Mouse (Mus musculus) T-helper 17 cell (primary cell): ENCODE measurements at regions not wholly inside any gene's neighbourhood (a gene's known extent, or its start where the extent isn't known, plus 50 kb on each side); places are given as distances from the start of the nearest gene placed in this dataset.

Source experiments
- in situ Hi-C, 2 experiments: fragments of 300-600 bp; cut with MboI, MseI; formaldehyde crosslinking; loops; 1 replicate in 1 of 2; 2 replicates in 1 of 2; pipeline ENCODE4 v1.15.1; 2025; ENCODE audit warnings: high pct_unique_total_duplicates in 2 of 2

DNA sequence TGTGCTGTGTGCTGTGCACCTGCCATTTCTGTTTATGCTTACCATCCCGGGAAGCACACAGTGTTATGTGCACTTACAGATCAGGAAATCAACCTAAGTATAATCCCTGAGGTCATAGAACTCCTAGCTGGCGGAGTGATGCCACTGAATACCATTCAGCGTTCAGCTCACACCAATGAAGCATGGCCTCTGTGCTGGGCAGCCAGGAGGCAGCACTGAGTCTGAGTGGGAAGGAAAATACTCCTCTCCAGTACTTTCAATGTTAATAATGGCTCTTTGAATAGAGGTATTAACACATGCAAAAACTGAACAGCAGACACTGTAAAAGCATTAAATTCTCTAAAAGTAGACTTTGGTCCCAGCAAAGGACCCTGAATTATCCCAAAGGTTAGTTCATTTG lies 85.7 kb upstream of the 4933402D24Rik start:
- in situ Hi-C loops = loop anchor here in 1 of 2 experiments (5.0 to 10.0 kb wide), 2 partner anchors 47 to 1710 kb away; no protein-coding TSS in a partner anchor

DNA sequence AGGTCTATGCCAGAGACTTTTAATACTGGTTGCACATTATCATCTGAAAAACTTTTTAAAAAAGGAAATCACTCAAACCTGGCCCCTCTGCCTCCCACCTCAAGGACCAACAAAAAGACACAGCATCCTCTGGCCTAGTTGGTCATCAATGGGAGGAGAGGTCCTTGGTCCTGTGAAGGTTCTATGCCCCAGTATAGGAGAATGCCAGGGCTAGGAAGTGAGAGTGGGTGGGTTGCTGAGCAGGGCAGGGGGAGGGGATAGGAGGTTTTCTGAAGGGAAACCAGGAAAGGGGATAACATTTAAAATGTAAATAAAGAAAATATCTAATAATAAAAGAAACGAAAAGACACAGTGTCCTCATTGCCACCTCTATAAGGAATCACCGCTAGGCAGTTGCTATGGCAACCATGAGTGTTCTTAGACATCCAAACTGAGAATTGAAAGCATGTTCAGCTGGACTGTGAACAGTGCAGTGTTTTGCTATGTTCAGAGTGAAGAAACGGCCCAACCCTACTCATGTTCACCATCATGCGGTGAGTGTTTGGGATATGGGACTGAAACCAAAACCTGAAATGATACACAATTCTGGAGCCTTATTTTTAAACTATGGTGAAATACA lies 82.5 kb upstream of the 4933402D24Rik start:
- in situ Hi-C loops = loop anchor here in 1 of 2 experiments (10.0 kb wide), 1 partner anchor 1713 kb away; no protein-coding TSS in a partner anchor

DNA sequence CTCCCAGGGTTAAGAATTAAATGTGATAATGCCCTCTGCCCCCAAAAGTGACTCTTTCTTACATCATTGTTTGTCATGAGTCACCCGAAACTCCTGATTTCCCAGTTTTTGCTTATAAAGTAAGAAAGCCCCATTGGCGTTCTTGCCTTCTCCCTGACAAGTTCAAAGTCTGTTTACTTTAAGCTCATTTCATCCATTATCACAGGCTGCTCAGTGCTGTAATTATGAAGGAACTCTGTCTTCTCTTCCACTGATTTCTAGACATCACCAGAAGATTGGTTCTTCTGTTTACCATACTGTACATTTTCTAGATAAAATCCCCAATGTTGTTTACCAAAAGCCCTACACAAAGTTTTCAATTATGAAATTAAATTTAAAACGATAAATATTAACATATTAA lies 81.2 kb upstream of the 4933402D24Rik start:
- in situ Hi-C loops = loop anchor here in 1 of 2 experiments (10.0 kb wide), 1 partner anchor 1715 kb away; no protein-coding TSS in a partner anchor

DNA sequence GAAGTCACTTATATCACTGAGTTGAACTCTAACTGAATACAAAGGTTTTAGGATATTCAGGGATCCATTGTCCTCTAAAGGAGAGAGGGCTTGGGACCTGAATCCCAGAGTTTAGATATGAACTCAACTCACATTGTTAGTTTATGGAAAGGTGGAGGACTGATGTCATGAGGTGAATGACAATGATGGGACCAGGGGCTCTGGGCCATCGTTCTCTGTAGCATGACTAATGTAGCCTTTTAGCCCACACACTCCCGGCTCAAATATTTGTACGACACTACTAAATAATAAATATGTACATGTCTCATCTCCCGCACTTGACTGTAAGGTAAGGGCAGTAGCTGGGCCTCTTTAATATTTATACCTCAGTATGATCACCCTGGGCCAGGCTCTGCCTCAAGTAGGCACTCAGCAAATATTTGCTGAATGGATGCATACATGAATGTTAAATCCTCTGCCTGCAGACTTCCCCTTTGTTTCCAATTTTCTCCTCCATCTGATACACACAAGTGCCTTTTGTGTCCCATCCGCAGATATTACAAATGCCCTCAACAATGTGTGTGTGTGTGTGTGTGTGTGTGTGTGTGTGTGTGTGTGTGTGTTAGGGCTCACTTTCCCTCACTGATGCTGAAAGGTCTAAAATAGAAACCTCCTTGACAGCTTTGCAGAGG lies 59.2 kb upstream of the 4933402D24Rik start:
- in situ Hi-C loops = no loop called here

DNA sequence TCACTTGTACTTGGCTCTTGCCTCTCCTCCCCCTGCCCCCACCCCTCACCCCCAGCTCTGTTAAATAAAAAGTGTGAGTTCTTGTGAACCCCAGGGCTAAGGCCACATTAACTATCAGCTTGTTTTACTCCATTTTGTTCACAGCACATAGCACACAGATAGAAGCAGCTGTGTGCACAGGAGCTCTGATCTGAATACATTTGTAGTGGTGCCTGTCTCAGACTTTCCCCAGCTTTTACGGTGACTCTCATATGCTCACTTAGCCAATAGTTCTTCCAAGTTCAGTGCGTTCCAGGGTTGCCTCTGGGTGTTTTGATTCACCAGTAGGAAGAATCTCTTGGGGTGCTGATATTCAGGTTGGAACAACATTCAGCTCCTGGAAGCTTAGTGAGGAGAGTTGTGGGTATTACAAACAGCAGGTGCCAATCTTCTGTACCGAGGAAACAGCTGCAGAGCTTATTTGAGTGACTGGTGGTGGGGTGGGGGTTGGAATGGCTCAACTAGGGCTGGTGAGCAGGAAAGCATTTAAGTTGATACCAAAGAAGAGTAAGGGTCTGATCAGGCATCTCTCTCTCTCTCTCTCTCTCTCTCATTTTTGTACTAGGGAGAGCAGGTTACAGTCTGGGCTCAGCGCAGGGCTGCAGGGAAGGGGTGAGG lies 51.7 kb upstream of the 4933402D24Rik start:
- in situ Hi-C loops = no loop called here

DNA sequence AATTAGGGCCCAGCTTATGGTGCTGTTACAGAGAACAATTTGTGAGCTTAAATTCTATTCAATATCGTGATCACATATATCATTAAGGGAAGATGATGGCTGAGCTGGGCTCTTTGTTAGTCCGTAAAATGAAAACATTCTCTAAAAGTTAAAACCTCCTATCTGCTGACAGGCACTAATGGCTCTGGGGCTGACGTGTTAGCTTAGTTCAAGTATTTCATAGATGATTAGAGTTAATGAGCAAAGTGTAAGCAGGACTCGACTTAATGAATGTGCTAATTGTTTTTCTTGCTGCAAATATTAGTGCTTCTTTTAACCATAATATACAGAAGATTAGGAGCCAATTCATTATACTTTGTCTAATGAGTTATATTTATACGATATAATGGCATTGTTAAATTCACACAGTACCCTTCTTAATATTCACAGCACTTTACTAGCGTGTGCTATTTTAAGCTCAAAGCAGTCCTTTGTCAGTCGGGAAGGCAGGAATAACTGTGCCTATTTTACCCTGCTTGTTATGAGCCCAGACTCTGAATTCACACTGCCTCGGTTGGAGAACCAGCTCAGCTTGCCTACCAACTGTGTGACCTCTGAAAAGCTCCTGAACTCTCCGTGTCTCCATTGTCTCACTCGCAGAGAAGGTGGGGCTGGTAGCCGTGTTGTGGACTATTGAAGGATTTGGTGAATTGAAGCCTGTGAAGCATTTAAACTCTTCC lies 50.6 kb upstream of the 4933402D24Rik start:
- in situ Hi-C loops = no loop called here
